Mouse (Mus musculus): ENCODE data around the gene Ccdc71.

GRCm38 (mm10) chr9:108478638-108479156 lies 18.4 kb downstream of the Ccdc71 start:
- TF ChIP-seq POLR2A (IDR thresholded peaks at IDR 0.05; ENCODE audit: low read depth, low read length) (no peak), CTCF (IDR thresholded peaks at IDR 0.05; ENCODE audit: extremely low read depth, insufficient read length, insufficient replicate concordance, low read depth, low read length) (no peak)

Data from small intestine, adult 2 months (tissue).